Mouse (Mus musculus) bone marrow, adult 2 months (tissue): ENCODE results near the gene Pam16.
A peak's percentile ranks its signal among the peaks of the same experiment; 100 is the strongest.

ENCODE experiments used
- CTCF ChIP-seq: fragments of 200-500 bp; IDR thresholded peaks from 2 replicates; pipeline ENCODE4 v1.5.1; 2011; ENCODE audit warnings: low read length, control low read depth; ENCODE audit not compliant: control insufficient read depth, insufficient read depth
- POLR2A ChIP-seq: fragments of 200-500 bp; IDR thresholded peaks from 2 replicates; pipeline ENCODE4 v1.6.1; 2011; ENCODE audit warnings: low read depth, mild to moderate bottlenecking, control low read depth, low read length, borderline replicate concordance; ENCODE audit not compliant: control insufficient read depth

GRCm38 (mm10) chr16:4667190-4667808 is 42.5 kb upstream of the Pam16 start:
- peak; percentile 86 for TF ChIP-seq CTCF
- TF ChIP-seq POLR2A = no peak
